Mouse (Mus musculus) olfactory bulb, adult 2 months (tissue): Measurements from ENCODE around the gene Fam189a1. TPM values are rescaled to one million over a fixed set of nuclear protein-coding genes. Genes with fewer than 3 reads are reported as not detected.
A peak's percentile ranks its signal among the peaks of the same experiment; 100 is the strongest.

ENCODE experiments used
- H3K27ac ChIP-seq: fragments of 200-500 bp; 2 replicates; pipeline ENCODE4 v1.5.1; 2012; ENCODE audit warnings: low read depth, low read length; ENCODE audit not compliant: insufficient read depth
- H3K4me1 ChIP-seq: fragments of 200-500 bp; 2 replicates; pipeline ENCODE4 v1.6.1; 2012; ENCODE audit warnings: low read length; ENCODE audit not compliant: control insufficient read depth, insufficient read depth
- H3K4me3 ChIP-seq: fragments of 200-500 bp; 2 replicates; pipeline ENCODE4 v1.5.1; 2012; ENCODE audit warnings: mild to moderate bottlenecking, low read depth, low read length, moderate library complexity; ENCODE audit not compliant: insufficient read depth
- CTCF ChIP-seq: fragments of 200-500 bp; IDR thresholded peaks from 2 replicates; pipeline ENCODE4 v1.5.1; 2012; ENCODE audit warnings: low read depth, mild to moderate bottlenecking, low read length, moderate library complexity; ENCODE audit not compliant: insufficient read depth
- POLR2A ChIP-seq: fragments of 200-500 bp; IDR thresholded peaks from 2 replicates; pipeline ENCODE4 v1.6.1; 2012; ENCODE audit warnings: mild to moderate bottlenecking, low read depth, low read length, moderate library complexity; ENCODE audit not compliant: insufficient read depth
- WGBS: fragments of 180-500 bp; shearing (Covaris S2); methylation state at CpG from one replicate; pipeline ENCODE4 v1.1.7; 2018; 5-methylcytosine and 5-hydroxymethylcytosine counted together
- polyA plus RNA-seq: library from polyadenylated mRNA; stranded (reverse); fragments of >200 nt; gene quantifications from 2 replicates; pipeline ENCODE4 v1.2.4, GENCODE M21; 2012; ENCODE audit warnings: low replicate concordance; ENCODE audit not compliant: missing spikeins, insufficient read depth, insufficient read length

The Fam189a1 gene
- polyA plus RNA-seq, 1 experiment: not detected

DNA sequence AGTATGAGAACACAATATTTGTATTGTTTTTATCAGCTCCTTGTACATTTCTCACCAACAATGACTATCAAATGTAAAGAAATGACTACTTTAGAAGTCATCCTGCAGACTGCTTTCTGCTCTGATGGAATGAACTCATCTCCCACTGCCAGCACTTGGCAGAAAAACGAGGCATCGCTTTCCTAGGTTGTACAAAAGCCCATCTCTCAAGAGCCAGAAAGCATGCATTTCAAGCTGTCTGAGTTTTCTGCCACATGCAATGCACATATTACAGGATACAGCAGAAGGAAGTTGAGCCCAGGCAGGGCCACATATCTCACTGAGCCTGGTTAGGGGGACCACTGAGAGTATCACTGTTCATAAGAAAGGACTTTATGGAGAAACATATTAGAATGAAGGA is 256.1 kb downstream of the Fam189a1 start:
- peaks cover 12% of the 10 kb centered on the region for H3K4me1 ChIP-seq
- H3K4me3 ChIP-seq: no peak overlapping the region
- no peak for TF ChIP-seq CTCF
- no peak for TF ChIP-seq POLR2A
- H3K27ac ChIP-seq: no peak overlapping the region
- WGBS: 73% methylated on average over 2 of the region's 2 CpGs

GRCm38 (mm10) chr7:64896587-64896986 is 259.8 kb downstream of the Fam189a1 start:
- 78% methylated on average over 6 of the region's 6 CpGs for WGBS
- TF ChIP-seq CTCF: no peak
- no peak for TF ChIP-seq POLR2A
- H3K27ac ChIP-seq: no peak overlapping the region
- no peak overlapping the region for H3K4me3 ChIP-seq
- H3K4me1 ChIP-seq: peaks cover 12% of the 10 kb centered on the region

GRCm38 (mm10) chr7:64895685-64896101 is 260.7 kb downstream of the Fam189a1 start:
- peaks cover 12% of the 10 kb centered on the region for H3K4me1 ChIP-seq
- 0 out of 2 replicates have a peak overlapping the region, but pooled peaks have one; percentile 31 for H3K27ac ChIP-seq
- TF ChIP-seq POLR2A (no peak), CTCF (no peak)
- WGBS: 46% methylated on average over 5 of the region's 5 CpGs
- H3K4me3 ChIP-seq: no peak overlapping the region

DNA sequence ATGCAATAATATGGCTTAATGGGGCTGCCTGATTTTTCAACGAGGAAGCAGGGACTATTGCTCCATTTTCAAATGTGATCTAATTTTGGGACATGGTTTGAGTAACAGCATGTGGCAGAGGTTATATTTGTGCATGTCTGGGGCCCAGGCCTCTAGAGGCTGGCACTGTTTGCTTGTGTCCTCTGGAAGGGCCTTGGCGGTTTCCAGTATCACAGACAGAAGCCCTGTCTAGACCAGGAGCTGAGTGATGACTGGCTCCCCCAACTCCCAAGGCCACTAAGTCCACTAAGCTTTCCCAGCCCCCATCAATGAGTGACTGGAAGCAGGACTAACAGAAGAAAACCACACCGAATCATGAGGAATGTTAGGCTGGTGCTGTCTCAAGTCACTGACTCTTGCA is 265.2 kb downstream of the Fam189a1 start:
- 76% methylated on average over 3 of the region's 3 CpGs for WGBS
- TF ChIP-seq CTCF (no peak), POLR2A (no peak)
- Histone ChIP-seq H3K27ac (no peak overlapping the region), H3K4me3 (no peak overlapping the region), H3K4me1 (peaks cover 7% of the 10 kb centered on the region)

- 60% methylated on average over 9 of the region's 9 CpGs for WGBS
- Histone ChIP-seq H3K4me3 (no peak overlapping the region), H3K4me1 (no peaks in the 10 kb centered on the region; the same call in 1 of the 2 replicates), H3K27ac (no peak overlapping the region)
- no peak for TF ChIP-seq CTCF
- TF ChIP-seq POLR2A: no peak
Observed at GRCm38 (mm10) chr7:64889919-64890318, 266.5 kb downstream of the Fam189a1 start.

DNA sequence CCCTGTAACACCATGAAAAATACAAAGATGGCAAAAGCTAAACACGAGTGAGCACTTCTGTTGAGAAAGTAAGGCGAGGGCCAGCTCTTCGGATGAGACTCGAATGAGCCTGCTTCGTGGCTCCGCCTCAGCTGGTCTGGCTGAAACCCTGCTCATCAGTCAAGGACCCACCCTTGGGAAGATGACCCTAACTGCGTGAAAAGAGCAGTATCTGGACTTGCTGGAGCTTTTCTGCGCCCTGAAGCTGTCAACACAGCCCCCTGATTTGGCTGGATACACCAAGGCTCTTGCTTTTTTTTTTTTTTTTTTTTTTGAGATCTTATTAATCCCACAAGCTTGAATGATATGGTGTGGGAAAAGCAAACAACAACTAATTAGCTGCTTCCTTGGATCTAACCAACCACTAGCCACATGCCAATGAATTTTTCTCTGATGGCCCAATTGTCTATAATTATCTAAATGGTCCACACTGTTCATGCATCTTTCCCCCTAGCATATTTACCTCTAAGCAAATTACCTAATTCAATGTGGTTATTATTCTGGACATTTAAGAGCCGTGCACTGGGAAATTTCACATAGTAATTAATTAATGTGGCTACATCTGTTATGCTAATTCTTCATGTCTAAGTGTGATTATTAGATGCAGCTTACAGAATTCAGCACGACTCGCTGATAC is 272.0 kb downstream of the Fam189a1 start:
- TF ChIP-seq CTCF (no peak), POLR2A (no peak)
- Histone ChIP-seq H3K27ac (no peak overlapping the region), H3K4me3 (no peak overlapping the region), H3K4me1 (no peaks in the 10 kb centered on the region; the same call in 1 of the 2 replicates)
- WGBS: 57% methylated on average over 11 of the region's 11 CpGs

DNA sequence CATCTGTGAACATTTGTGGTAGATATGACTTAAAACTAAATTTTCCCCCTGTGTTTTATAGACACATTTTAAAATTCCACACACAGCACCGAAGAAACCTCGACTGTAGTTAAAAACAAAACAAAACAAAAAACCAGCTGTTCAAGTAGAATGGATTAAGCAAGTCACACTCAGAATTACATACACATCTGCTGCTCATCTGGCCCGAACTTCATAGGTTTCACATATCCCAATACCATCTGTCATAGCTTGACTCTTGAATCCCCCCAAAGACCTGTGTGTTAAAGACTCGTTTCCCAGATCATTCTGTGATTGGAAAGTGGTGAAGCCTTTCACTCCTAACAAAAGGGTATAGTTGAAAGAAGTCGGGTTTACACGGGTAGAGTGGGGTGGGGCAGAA is 274.1 kb downstream of the Fam189a1 start:
- 73% methylated on average over 6 of the region's 6 CpGs for WGBS
- Histone ChIP-seq H3K27ac (no peak overlapping the region), H3K4me1 (no peaks in the 10 kb centered on the region), H3K4me3 (no peak overlapping the region)
- TF ChIP-seq CTCF (no peak), POLR2A (no peak)

DNA sequence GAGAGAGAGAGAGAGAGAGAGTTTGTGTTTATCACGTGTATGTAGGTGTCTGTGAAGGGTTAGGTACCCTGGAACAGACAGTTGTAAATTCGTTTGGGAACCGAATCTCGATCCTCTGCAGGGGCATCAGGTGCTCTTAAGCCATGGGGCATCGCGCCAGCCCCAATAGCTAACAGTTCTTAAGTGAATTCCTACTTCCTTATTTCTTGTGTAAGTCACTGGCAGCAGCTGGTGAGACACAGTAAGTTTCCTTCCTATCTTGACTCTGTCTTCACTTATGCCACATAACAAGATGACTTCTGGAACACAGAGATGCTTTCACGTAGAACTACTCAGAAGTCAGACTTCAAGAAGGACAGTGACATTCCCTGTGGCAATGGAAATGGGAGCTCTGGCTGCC is 275.0 kb downstream of the Fam189a1 start:
- 77% methylated on average over 7 of the region's 7 CpGs for WGBS
- Histone ChIP-seq H3K27ac (no peak overlapping the region), H3K4me1 (no peaks in the 10 kb centered on the region), H3K4me3 (no peak overlapping the region)
- no peak for TF ChIP-seq POLR2A
- TF ChIP-seq CTCF: no peak

GRCm38 (mm10) chr7:64880415-64880814 is 276.0 kb downstream of the Fam189a1 start:
- Histone ChIP-seq H3K27ac (no peak overlapping the region), H3K4me3 (no peak overlapping the region), H3K4me1 (no peaks in the 10 kb centered on the region)
- TF ChIP-seq POLR2A: no peak
- TF ChIP-seq CTCF: no peak
- 87% methylated on average over 5 of the region's 5 CpGs for WGBS
